Mouse (Mus musculus) C2C12 (cell line): ENCODE measurements around the gene Rsl1d1. TPM values are rescaled to one million over a fixed set of nuclear protein-coding genes. Genes with fewer than 3 reads are reported as not detected.

ENCODE experiments used
- H3K27me3 ChIP-seq: one replicate; pipeline ENCODE4 v1.6.1; 2011; ENCODE audit not compliant: control insufficient read depth, insufficient read depth, insufficient read length
- H3K36me3 ChIP-seq: one replicate; pipeline ENCODE4 v1.6.1; 2011; ENCODE audit not compliant: control insufficient read depth, insufficient read depth
- H3K4me3 ChIP-seq: one replicate; pipeline ENCODE4 v1.5.1; 2011; ENCODE audit warnings: mild to moderate bottlenecking, control low read depth; ENCODE audit not compliant: poor library complexity, insufficient read depth, severe bottlenecking
- H3K79me2 ChIP-seq: one replicate; pipeline ENCODE4 v1.6.1; 2011; ENCODE audit not compliant: control insufficient read depth, insufficient read depth
- H3K79me3 ChIP-seq: one replicate; pipeline ENCODE4 v1.6.1; 2011; ENCODE audit warnings: low read depth, control low read depth
- H3ac ChIP-seq: one replicate; pipeline ENCODE3; 2011; ENCODE audit warnings: low read depth; ENCODE audit not compliant: control insufficient read depth, insufficient read length
- CEBPB ChIP-seq: IDR thresholded peaks from one replicate; pipeline ENCODE4 v1.6.1; 2011; ENCODE audit warnings: low read depth, mild to moderate bottlenecking, control low read depth, moderate library complexity
- CTCF ChIP-seq: IDR thresholded peaks from one replicate; pipeline ENCODE4 v1.5.1; 2011; ENCODE audit not compliant: control insufficient read depth, insufficient read depth, insufficient read length
- FOSL1 ChIP-seq: IDR thresholded peaks from one replicate; pipeline ENCODE4 v1.8.0; 2011; ENCODE audit warnings: mild to moderate bottlenecking, low read length; ENCODE audit not compliant: poor library complexity, insufficient read depth, severe bottlenecking
- MAX ChIP-seq: IDR thresholded peaks from one replicate; pipeline ENCODE4 v1.6.1; 2011; ENCODE audit warnings: mild to moderate bottlenecking, control low read depth
- MYOD1 ChIP-seq: IDR thresholded peaks from one replicate; pipeline ENCODE4 v1.6.1; 2011; ENCODE audit warnings: low read depth; ENCODE audit not compliant: control insufficient read depth, insufficient read length
- MYOG ChIP-seq: IDR thresholded peaks from one replicate; pipeline ENCODE4 v1.6.1; 2011; ENCODE audit not compliant: control insufficient read depth, insufficient read length; ENCODE audit errors: extremely low read depth
- USF1 ChIP-seq: IDR thresholded peaks from one replicate; pipeline ENCODE4 v1.6.1; 2011; ENCODE audit warnings: low read depth, mild to moderate bottlenecking, control low read depth, moderate library complexity
- long read RNA-seq, 2 experiments: library from polyadenylated mRNA; unstranded; transcript quantifications; one replicate each; pipeline ENCODE4 v2.0.0; 2019 to 2020
- polyA plus RNA-seq: library from polyadenylated mRNA; unstranded; fragments of >200 nt; fragmentation: generic; extraction: Trizol; gene quantifications from one replicate; pipeline ENCODE4 v1.2.1, GENCODE M21; 2012; ENCODE audit warnings: missing spikeins

The Rsl1d1 gene
- polyA plus RNA-seq: 62.7 TPM
- long read RNA-seq, experiment 1, transcript Rsl1d1-201 (9 exons, 1,945 nt): major isoform, 152 of 187 reads
- long read RNA-seq, experiment 1, partial matches to known transcripts: 5 of 187 reads
- long read RNA-seq, experiment 1, other reads (novel, unspliced or antisense): 28 of 187 reads
- long read RNA-seq, experiment 2, transcript Rsl1d1-201 (9 exons, 1,945 nt): major isoform, 1,262 of 1,335 reads
- long read RNA-seq, experiment 2, partial matches to known transcripts: 6 of 1,335 reads
- long read RNA-seq, experiment 2, other reads (novel, unspliced or antisense): 67 of 1,335 reads

DNA sequence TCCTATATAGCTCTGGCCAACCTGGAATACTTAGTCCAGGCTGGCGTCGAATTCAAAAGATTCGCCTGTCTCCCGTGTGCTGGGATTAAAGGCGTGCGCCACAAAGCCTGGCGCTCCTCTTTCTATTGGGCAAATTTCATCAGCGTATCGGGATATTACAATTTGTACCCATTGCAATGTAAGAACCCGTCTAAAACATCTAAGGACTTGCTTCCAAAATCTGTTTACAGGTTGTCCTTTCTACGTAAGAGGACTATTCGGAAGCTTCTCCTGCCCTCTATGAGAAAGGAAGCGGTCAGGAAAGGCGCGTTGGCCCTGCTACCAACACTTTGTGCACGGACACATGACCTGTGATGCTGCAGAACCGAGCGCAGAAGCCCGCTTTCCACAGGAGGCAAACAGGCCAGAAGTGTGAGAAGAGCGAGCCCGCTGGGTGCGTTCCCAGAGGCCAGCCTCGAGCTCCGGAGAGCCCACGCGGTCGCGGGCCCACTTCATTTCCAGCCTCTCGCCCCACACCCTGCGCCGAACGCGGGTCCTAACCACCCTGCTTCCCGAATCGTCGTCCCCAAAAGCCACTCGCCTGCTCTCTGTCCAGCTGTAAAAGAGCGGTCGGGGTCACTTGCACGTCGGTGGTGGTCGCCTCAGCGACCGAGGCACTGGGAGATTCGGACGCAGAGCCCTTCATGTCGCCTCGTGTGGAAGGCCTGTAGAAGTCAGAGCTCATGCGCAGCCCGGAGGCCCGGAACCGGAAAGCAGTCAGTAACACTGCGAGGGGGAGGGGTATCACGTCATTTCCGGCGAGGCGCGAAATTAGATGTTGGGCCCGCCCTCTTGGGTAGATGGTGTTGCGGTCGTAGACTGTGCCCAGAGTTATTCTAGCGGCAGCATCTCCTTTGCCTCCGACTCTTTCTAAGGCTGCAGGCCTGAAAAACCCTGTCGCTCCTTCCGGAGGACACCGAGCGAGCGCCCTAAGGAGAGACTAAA is at the start of gene Rsl1d1:
TSS of gene Rsl1d1 (minus strand) at position 761 of the 984 bp plus-strand sequence.
- Histone ChIP-seq H3K4me3 (peak within 1 kb of the TSS; percentile 95), H3ac (peak within 1 kb of the TSS; percentile 81), H3K36me3 (peaks cover 49% of the 10 kb centered on the region), H3K79me3 (peaks cover 72% of the 10 kb centered on the region), H3K27me3 (no peaks in the 10 kb centered on the region), H3K79me2 (peaks cover 93% of the 10 kb centered on the region)
- no peak for TF ChIP-seq CTCF
- TF ChIP-seq MAX: peak; percentile 86

DNA sequence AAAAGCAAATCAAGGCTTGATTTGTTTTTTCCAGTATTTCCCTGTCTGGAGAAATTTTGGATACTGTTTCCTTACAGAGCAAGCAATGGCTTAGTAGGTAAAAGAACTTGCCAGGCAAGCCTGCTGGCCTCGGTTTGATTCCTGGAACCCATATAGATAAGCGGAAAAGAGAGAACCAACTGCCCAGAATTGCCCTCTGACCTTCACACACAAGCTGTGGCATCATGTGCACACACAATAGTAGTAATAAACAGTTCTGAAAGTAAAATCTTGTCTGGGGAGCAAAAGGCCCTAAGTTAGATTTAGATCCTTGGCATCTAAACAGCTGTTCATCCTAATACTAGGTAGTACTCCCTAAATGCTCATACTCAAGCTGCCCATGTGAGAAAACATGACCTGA is 44.7 kb upstream of the Rsl1d1 start:
- Histone ChIP-seq H3K79me3 (peaks cover 92% of the 10 kb centered on the region), H3K36me3 (peaks cover 13% of the 10 kb centered on the region), H3K27me3 (no peaks in the 10 kb centered on the region), H3ac (no peak overlapping the region), H3K4me3 (no peak overlapping the region), H3K79me2 (peaks cover 95% of the 10 kb centered on the region)
- TF ChIP-seq CEBPB (no peak), MAX (no peak), USF1 (no peak), CTCF (no peak), FOSL1 (no peak), MYOD1 (no peak), MYOG (no peak)

DNA sequence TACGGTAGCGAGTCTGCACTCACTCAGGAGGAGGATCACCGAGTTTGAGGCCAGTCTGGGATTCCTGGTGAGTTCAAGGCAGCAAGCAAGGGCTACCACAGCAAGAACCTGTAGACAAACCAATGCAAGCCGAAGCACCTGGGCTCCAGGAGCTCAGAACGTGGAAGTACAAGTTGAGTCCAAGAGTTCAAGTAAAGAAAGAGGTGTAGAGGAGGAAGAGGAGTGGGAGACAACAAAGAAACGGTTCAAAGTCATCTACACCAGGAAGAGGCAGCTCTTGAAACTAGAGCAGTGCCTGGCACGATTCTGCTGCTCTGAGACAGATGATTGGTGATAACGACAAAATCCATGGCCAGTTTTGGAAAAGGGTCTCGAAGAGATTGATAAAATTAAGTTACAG is 42.6 kb upstream of the Rsl1d1 start:
- Histone ChIP-seq H3ac (no peak overlapping the region), H3K27me3 (no peaks in the 10 kb centered on the region), H3K36me3 (peaks cover 7% of the 10 kb centered on the region), H3K79me3 (peaks cover 91% of the 10 kb centered on the region), H3K79me2 (peaks cover 95% of the 10 kb centered on the region), H3K4me3 (no peak overlapping the region)
- TF ChIP-seq CEBPB: no peak
- TF ChIP-seq CTCF: no peak
- no peak for TF ChIP-seq USF1
- no peak for TF ChIP-seq MAX
- TF ChIP-seq MYOG: no peak
- no peak for TF ChIP-seq FOSL1
- no peak for TF ChIP-seq MYOD1

DNA sequence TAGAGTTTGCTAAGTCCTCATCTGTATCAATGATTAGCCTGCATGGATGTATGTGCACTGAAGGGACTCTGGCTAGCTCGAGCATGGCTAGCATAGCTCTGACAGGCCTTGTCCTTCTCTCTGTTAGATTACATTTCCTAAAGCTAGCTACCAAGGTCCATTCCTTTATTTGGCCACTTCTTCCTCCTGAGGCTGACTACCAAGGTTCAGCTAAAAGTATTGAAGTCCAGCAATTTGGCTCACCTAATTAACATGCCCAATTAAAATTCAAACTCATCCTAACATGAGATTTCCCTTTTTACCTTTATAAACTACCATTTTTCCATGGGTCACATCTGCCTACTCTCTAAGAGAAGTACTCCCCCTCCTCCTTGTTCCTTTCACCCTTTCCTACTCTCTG is 39.3 kb upstream of the Rsl1d1 start:
- TF ChIP-seq MYOG: no peak
- no peak for TF ChIP-seq CTCF
- TF ChIP-seq MAX: no peak
- TF ChIP-seq CEBPB: no peak
- no peak for TF ChIP-seq USF1
- TF ChIP-seq MYOD1: no peak
- no peak for TF ChIP-seq FOSL1
- H3ac ChIP-seq: no peak overlapping the region
- peaks cover 88% of the 10 kb centered on the region for H3K79me3 ChIP-seq
- H3K27me3 ChIP-seq: no peaks in the 10 kb centered on the region
- no peak overlapping the region for H3K4me3 ChIP-seq
- peaks cover 99% of the 10 kb centered on the region for H3K79me2 ChIP-seq
- H3K36me3 ChIP-seq: peaks cover 25% of the 10 kb centered on the region

DNA sequence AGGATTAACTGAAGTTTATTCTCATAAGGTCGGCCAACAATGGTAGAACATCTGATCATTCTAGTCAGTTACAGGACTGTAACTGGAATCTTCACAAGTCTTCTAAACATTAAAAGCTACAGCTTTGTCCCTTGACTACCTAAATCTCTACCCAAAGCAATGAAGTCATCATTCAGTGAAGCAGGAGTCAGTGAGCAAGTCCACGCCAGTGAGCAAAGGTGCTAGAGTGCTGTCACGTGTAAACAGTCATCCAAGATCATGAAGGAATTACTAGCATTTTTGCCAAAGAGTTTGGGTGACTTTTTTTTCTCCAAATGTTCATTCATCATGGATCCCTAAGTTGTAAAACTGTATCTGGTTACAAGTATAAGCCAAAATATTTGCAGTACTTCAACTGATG is 14.7 kb upstream of the Rsl1d1 start:
- Histone ChIP-seq H3ac (no peak overlapping the region), H3K36me3 (peaks cover 77% of the 10 kb centered on the region), H3K79me2 (no peaks in the 10 kb centered on the region), H3K27me3 (no peaks in the 10 kb centered on the region), H3K4me3 (no peak overlapping the region), H3K79me3 (no peaks in the 10 kb centered on the region)
- TF ChIP-seq CTCF (no peak), MYOG (no peak), MYOD1 (no peak), FOSL1 (no peak), USF1 (no peak), CEBPB (no peak), MAX (no peak)
